Mouse (Mus musculus) forebrain, embryonic 11.5 days (tissue): ENCODE data around the gene Slc6a6. TPM values are rescaled to one million over a fixed set of nuclear protein-coding genes. Genes with fewer than 3 reads are reported as not detected.
A peak's percentile ranks its signal among the peaks of the same experiment; 100 is the strongest.

Experiments
- ATAC-seq: fragments of 200-750 bp; cut with Nextera tagmentation; replicated peaks from 2 replicates; pipeline ENCODE4 v1.8.0; 2017; ENCODE audit warnings: moderate TSS enrichment; ENCODE audit not compliant: low FRiP score
- DNase-seq: peaks from one replicate; pipeline ENCODE4 v3.0.0-alpha.2; 2017; ENCODE audit warnings: low spot score
- H3K27ac ChIP-seq: fragments of 300-500 bp; sonication (generic); 2 replicates; pipeline ENCODE4 v1.5.1; 2014; ENCODE audit warnings: low read depth, low read length
- H3K27me3 ChIP-seq: fragments of 300-500 bp; sonication (generic); 2 replicates; pipeline ENCODE4 v1.6.1; 2014; ENCODE audit warnings: mild to moderate bottlenecking, low read length, mixed read lengths; ENCODE audit not compliant: control insufficient read depth, insufficient read depth
- H3K36me3 ChIP-seq: fragments of 300-500 bp; sonication (generic); 2 replicates; pipeline ENCODE4 v1.6.1; 2014; ENCODE audit warnings: mild to moderate bottlenecking, low read length, moderate library complexity, mixed read lengths; ENCODE audit not compliant: control insufficient read depth, insufficient read depth
- H3K4me1 ChIP-seq: fragments of 300-500 bp; sonication (generic); replicated peaks from 2 replicates; pipeline ENCODE4 v1.6.1; 2014; ENCODE audit warnings: low read length, mixed read lengths; ENCODE audit not compliant: control insufficient read depth, insufficient read depth
- H3K4me2 ChIP-seq: fragments of 300-500 bp; sonication (generic); 2 replicates; pipeline ENCODE4 v1.6.1; 2014; ENCODE audit warnings: low read depth, mild to moderate bottlenecking, low read length, moderate library complexity, mixed read lengths; ENCODE audit not compliant: severe bottlenecking
- H3K4me3 ChIP-seq: fragments of 300-500 bp; sonication (generic); 2 replicates; pipeline ENCODE4 v1.5.1; 2014; ENCODE audit warnings: low read depth, low read length
- H3K9ac ChIP-seq: fragments of 300-500 bp; sonication (generic); 2 replicates; pipeline ENCODE4 v1.6.1; 2014; ENCODE audit warnings: low read length
- H3K9me3 ChIP-seq: fragments of 300-500 bp; sonication (generic); 2 replicates; pipeline ENCODE4 v1.6.1; 2016; ENCODE audit warnings: low read length, mixed read lengths; ENCODE audit not compliant: control insufficient read depth
- WGBS: fragments of 180-500 bp; shearing (Covaris S2); extraction: QIAGEN DNeasy Blood & Tissue Kit; methylation state at CpG from one replicate; pipeline ENCODE4 v1.1.7; 2014; 5-methylcytosine and 5-hydroxymethylcytosine counted together
- polyA plus RNA-seq: library from polyadenylated mRNA; unstranded; fragments of >200 nt; fragmentation: Nextera tagmentation; extraction: Ambion mirVana; gene quantifications from 2 replicates; pipeline ENCODE4 v1.2.1, GENCODE M21; 2014

Slc6a6 gene
- polyA plus RNA-seq, result 44.2 and 49.3 TPM in 2 replicates

DNA sequence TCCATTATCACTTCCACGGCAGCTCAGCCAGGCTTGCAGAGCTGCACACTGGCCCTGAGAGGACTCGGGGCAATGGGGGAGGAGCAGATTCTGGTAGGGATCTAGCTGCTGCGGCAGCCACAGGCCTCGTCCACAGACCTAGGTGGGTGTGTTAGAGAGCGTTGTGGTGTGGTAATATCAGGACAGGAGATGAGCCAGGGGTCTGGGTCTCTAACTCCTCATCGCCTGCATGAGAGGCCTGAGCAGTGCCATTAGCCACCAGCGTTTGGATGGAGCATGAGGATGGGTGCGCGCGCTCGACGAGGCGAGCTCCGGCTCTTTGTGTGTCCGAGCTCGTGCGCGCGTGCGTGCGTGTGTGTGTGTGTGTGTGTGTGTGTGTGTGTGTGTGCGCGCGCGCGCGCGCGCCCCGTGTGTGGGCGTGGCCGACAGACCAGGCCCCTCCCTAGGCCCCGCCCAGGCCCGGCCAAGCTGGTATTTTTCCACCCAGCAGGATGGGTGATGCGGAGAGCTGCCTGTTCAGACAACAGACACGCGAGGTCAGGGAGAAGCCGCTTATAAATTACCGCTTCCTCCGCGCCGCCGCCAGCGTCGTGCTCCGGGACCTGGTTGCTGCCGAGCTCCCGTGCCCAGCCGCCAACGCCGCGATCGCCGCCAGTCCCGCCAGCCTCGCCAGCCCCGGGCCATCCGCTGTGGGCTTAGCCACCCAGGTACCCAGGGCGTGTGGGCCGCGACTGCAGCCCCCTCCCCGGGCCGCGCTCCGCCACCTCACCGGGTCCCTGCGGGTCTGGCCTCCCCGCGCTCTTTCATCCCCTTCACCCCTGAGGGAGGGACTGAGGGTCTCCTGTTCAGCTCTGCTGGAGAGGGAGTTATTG, at the start of gene Slc6a6:
Gene Slc6a6, plus strand, starts transcription at position 452 of the 872 bp plus-strand sequence.
- ATAC-seq (peak; percentile 89), DNase-seq (peak; percentile 98)
- Histone ChIP-seq H3K4me1 (peaks cover 13% of the 10 kb centered on the region), H3K9ac (peak within 1 kb of the TSS; percentile 95), H3K4me3 (peak within 1 kb of the TSS; percentile 84), H3K27me3 (no peaks in the 10 kb centered on the region), H3K36me3 (no peaks in the 10 kb centered on the region), H3K27ac (peak within 1 kb of the TSS; percentile 89), H3K4me2 (peak within 1 kb of the TSS; percentile 93), H3K9me3 (no peaks in the 10 kb centered on the region)
- WGBS, result under 1% methylated on average over 60 of the region's 69 CpGs

DNA sequence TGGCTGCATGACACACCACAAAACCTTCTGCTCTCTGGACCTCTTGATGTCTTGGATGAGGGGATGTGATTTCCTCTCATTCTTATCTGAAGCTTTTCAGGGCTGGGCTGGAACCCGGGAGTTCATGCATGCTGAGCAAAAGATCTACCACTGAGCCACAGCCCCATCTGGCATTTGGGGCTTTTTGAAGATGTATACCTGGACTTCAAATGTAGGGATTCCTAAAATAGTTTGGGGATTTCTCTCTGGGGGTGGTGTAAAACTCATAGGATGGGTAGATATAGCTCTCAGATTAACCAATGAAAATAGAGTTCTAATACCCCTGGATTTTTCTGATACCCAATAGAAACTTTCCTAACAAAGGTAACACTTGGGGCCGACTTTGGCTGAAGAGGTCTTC, 49.4 kb upstream of the Slc6a6 start:
- Histone ChIP-seq H3K4me1 (no peaks in the 10 kb centered on the region), H3K4me3 (no peak overlapping the region), H3K27ac (no peak overlapping the region), H3K36me3 (no peaks in the 10 kb centered on the region), H3K9ac (no peak overlapping the region), H3K4me2 (no peak overlapping the region), H3K27me3 (no peaks in the 10 kb centered on the region), H3K9me3 (no peaks in the 10 kb centered on the region)
- ATAC-seq (no peak), DNase-seq (no peak)
- 84% methylated on average over 2 of the region's 2 CpGs for WGBS

DNA sequence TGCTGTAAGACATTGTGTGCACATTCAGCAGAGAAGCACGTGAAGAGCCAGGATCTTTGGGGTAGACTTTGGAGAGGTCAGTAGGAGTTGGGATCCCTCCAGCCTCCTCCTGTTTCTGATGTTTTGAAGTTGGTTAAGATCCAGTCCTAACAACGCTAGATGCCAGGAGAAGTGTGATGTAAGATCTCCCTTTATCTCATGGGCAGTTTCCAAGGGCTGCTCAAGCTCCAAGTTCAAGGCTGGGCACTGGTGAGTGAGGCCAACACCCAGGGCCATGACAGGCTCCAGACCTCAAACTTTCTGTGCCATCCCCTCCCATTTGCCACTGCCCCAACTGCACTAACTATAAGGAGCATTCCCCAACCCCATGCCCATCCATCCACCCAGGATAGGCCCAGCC, 49.0 kb upstream of the Slc6a6 start:
- Histone ChIP-seq H3K9ac (no peak overlapping the region), H3K27ac (no peak overlapping the region)
- WGBS, result 73% methylated on average over 2 of the region's 2 CpGs

DNA sequence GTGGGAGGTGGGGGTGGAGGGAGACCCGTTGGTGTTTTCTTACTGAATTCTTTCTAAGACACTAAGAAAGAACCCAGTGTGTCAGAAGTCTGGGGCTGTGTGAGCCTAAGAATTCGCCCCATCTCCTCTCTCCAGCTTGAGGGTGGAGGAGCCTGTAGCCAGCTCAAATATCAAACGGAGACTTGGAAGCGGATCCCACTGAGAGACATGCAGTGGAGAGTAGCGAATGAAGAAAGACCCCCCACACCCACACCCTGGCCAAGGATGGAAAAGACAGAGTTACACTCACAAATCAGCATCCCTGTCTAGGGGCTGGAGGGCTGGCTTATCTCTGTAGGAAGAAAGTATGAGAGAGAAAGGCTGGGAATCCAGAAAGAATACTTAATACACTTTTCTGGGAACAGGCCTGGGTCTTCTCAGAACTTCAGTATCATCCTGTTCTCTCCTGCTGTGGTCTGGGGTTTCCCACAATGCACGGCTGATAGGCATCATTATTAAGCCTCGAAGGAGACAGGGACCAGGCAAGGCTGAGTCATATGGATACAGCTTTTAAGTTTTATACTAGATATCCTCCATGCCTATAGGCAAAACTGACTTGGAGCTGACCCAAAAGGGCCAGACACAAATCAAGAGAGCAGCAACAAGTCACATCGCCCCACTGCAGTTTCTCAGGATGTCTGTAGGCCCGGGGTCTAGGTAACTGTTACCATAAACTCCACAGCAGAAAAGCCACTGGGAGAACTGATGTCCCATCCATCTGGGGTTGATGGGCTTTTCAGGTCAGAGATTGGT, 45.5 kb upstream of the Slc6a6 start:
- H3K9ac ChIP-seq, result no peak overlapping the region
- 36% methylated on average over 9 of the region's 9 CpGs for WGBS
- H3K36me3 ChIP-seq, result no peaks in the 10 kb centered on the region
- H3K4me1 ChIP-seq, result no peaks in the 10 kb centered on the region
- DNase-seq, result no peak
- no peaks in the 10 kb centered on the region for H3K9me3 ChIP-seq
- H3K4me3 ChIP-seq, result no peak overlapping the region
- 0 out of 2 replicates have a peak overlapping the region, but pooled peaks have one; percentile 12 for H3K27ac ChIP-seq
- no peaks in the 10 kb centered on the region for H3K27me3 ChIP-seq
- no peak for ATAC-seq
- H3K4me2 ChIP-seq, result no peak overlapping the region

More for the DNA sequence above, 49.0 kb upstream of the Slc6a6 start:
- no peaks in the 10 kb centered on the region for H3K4me1 ChIP-seq
- ATAC-seq, result no peak
- no peak overlapping the region for H3K4me2 ChIP-seq
- H3K9me3 ChIP-seq, result no peaks in the 10 kb centered on the region
- no peak for DNase-seq
- H3K36me3 ChIP-seq, result no peaks in the 10 kb centered on the region
- no peaks in the 10 kb centered on the region for H3K27me3 ChIP-seq
- H3K4me3 ChIP-seq, result no peak overlapping the region

DNA sequence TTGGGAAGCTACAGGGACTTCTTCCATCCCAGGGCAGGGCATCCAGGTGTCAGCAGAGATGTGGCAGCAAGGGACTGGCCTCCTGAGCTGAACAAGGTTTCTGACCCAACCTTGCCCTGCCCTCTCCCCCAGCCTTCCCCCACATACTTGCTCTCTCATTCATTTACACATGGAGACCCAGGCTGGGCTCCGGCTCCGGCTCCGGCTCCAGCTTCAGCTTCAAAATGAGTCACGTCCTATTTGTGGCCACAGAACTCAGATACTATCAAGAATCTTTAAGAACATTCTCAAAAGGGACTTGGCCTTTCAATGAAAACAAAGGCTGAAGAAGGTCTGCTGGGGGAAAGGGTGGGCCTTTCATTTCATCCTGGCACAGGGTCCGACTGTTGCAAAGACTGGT, 40.8 kb upstream of the Slc6a6 start:
- no peak for ATAC-seq
- Histone ChIP-seq H3K4me1 (no peaks in the 10 kb centered on the region), H3K9me3 (no peaks in the 10 kb centered on the region), H3K4me3 (no peak overlapping the region), H3K27me3 (no peaks in the 10 kb centered on the region), H3K27ac (no peak overlapping the region), H3K36me3 (no peaks in the 10 kb centered on the region), H3K4me2 (no peak overlapping the region), H3K9ac (no peak overlapping the region)
- 80% methylated on average over 5 of the region's 5 CpGs for WGBS
- DNase-seq, result no peak

DNA sequence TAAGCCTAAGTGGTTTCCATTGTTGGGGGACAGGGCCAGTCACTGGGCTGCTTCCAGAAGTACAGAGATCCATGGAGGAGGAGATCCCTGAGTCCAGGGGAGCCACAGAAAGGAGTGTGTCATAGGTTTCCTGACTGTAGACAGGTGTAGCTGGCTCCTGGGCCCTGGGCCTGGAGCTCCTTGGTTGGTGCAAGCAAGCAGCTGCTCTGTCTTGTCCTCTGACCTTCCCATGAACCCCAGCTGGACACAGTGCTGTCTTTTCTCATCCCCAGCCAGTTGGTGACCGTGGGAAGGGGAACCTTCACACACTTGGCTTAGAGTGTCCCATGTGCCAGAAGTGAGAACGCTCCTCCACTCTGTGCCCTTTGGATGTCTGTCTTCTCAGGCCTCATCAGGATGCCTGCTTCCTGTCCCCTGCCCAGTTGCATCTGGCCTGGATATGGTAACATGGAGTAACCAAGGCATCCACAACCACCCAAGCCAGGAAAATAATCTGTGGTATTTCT, 40.4 kb upstream of the Slc6a6 start:
- Histone ChIP-seq H3K4me1 (no peaks in the 10 kb centered on the region), H3K4me2 (no peak overlapping the region), H3K4me3 (no peak overlapping the region), H3K36me3 (no peaks in the 10 kb centered on the region), H3K9me3 (no peaks in the 10 kb centered on the region), H3K9ac (no peak overlapping the region), H3K27ac (no peak overlapping the region), H3K27me3 (no peaks in the 10 kb centered on the region)
- 79% methylated on average over 2 of the region's 2 CpGs for WGBS
- DNase-seq, result no peak
- ATAC-seq, result no peak

DNA sequence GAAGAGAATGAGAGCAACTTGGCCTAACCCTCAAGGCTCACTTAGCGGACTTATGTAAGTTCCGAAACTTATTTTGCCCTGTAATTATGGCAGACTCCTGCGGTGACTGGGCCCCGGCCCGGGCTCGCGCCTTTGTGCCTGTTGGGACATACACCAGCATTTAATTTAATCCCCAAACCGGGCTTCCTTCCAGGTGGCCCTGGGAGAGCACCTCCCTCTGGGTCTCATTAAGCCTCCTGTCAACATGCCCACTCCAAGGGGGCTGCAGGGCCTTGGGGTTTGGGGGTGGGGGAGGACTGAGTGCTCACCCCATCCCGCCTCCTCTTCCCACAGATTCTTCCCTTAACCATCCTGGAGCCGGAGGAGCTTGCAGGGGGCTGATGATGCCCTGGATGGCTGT, 37.8 kb upstream of the Slc6a6 start:
- ATAC-seq (no peak), DNase-seq (no peak)
- Histone ChIP-seq H3K4me2 (no peak overlapping the region), H3K9me3 (no peaks in the 10 kb centered on the region), H3K36me3 (no peaks in the 10 kb centered on the region), H3K27me3 (no peaks in the 10 kb centered on the region), H3K4me1 (no peaks in the 10 kb centered on the region), H3K4me3 (no peak overlapping the region), H3K27ac (no peak overlapping the region), H3K9ac (no peak overlapping the region)
- 60% methylated on average over 10 of the region's 10 CpGs for WGBS

DNA sequence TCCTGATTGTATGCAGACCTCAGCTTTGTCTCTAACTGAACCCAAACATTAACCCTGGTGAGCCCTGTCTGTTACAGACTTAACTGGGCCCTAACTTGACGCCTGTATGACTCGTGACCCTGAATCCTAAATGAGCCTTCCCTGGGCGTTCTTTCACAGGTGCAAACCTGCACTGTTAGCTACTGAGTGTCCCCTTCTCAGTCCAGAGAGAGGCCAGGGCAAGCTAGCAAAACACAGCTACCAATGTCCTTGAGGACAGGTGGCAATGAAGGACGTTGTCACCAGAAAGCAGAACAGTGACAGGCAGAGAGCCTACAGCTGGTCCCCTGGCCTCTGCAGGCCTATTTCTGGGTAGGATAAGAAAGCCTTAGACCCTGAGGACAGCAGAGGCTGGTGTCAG, 37.0 kb upstream of the Slc6a6 start:
- H3K27me3 ChIP-seq, result no peaks in the 10 kb centered on the region
- WGBS, result 78% methylated on average over 4 of the region's 4 CpGs
- no peak overlapping the region for H3K4me3 ChIP-seq
- H3K27ac ChIP-seq, result no peak overlapping the region
- H3K9ac ChIP-seq, result no peak overlapping the region
- ATAC-seq (no peak), DNase-seq (no peak)
- no peaks in the 10 kb centered on the region for H3K36me3 ChIP-seq
- H3K4me2 ChIP-seq, result no peak overlapping the region
- H3K4me1 ChIP-seq, result no peaks in the 10 kb centered on the region
- H3K9me3 ChIP-seq, result no peaks in the 10 kb centered on the region
